Mouse (Mus musculus): ENCODE measurements around the gene Zdhhc4.

The Zdhhc4 gene

GRCm38 (mm10) chr5:143279247-143279646 is 49.8 kb downstream of the Zdhhc4 start:
- no peak for DNase-seq (ENCODE audit: extremely low spot score, low spot score)

- no peak for DNase-seq (ENCODE audit: extremely low spot score, low spot score)
Observed at GRCm38 (mm10) chr5:143275761-143276160, 53.3 kb downstream of the Zdhhc4 start.

- DNase-seq (ENCODE audit: extremely low spot score, low spot score), result no peak
Observed at GRCm38 (mm10) chr5:143272540-143273330, 56.3 kb downstream of the Zdhhc4 start.

- DNase-seq (ENCODE audit: extremely low spot score, low spot score), result no peak
Observed at GRCm38 (mm10) chr5:143272108-143272507, 56.9 kb downstream of the Zdhhc4 start.

GRCm38 (mm10) chr5:143271642-143272041 is 57.4 kb downstream of the Zdhhc4 start:
- DNase-seq (ENCODE audit: extremely low spot score, low spot score), result no peak

- no peak for DNase-seq (ENCODE audit: extremely low spot score, low spot score)
Observed at GRCm38 (mm10) chr5:143270151-143270519, 58.9 kb downstream of the Zdhhc4 start.

GRCm38 (mm10) chr5:143269363-143270150 is 59.5 kb downstream of the Zdhhc4 start, which contains the start of gene Zfp316:
Gene Zfp316, minus strand, starts transcription at chr5:143270022.
- peak; percentile 62 for DNase-seq (ENCODE audit: extremely low spot score, low spot score)

GRCm38 (mm10) chr5:143268985-143269362 is 60.1 kb downstream of the Zdhhc4 start:
- no peak for DNase-seq (ENCODE audit: extremely low spot score, low spot score)

GRCm38 (mm10) chr5:143266794-143267193 is 62.3 kb downstream of the Zdhhc4 start:
- DNase-seq (ENCODE audit: extremely low spot score, low spot score), result no peak
